Mouse (Mus musculus) adrenal gland, adult (tissue): ENCODE data around the gene Efnb2.

ENCODE experiments used
- DNase-seq, 2 experiments: peaks; one replicate each; pipeline ENCODE4 v3.0.0; 2022 to 2023; ENCODE audit warnings: low spot score in 1 of 2; ENCODE audit not compliant: inconsistent age in 2 of 2

Gene Efnb2

DNA sequence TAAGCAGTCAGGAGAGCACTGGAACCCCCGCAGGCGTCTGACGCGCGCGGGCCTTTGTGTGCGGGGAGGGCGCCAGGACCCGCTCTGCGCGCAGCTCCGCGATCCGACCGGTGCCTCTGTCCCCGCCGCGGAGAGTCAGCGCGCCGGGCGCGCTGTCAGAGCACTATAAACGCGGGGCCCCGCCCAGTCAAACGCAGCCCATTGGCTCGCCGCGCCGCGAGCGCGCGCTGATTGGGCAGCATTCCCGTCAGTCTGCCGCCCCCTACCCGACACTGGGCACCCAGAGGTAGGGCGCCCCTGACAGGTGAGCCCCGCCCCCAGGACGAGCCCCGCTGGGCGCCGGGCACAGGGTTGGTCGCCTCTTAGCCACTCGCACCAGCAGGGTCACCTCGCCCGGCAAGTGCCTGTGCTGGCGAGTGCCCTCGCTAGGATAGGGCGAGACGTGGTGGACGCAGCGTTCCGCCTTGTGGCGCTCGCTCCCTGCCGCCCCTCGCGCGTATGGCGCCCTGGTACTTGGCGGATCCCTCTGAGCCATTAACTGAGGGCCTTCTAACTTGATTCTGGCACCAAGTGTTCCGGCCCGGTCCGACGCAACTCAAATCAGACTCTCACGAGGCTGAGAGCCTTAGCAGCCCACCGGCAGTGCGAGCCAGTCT lies at the start of gene Efnb2:
Efnb2 (minus strand) TSS at position 140 of the 656 bp plus-strand sequence.
- peak; percentile 96 to 98 for DNase-seq

DNA sequence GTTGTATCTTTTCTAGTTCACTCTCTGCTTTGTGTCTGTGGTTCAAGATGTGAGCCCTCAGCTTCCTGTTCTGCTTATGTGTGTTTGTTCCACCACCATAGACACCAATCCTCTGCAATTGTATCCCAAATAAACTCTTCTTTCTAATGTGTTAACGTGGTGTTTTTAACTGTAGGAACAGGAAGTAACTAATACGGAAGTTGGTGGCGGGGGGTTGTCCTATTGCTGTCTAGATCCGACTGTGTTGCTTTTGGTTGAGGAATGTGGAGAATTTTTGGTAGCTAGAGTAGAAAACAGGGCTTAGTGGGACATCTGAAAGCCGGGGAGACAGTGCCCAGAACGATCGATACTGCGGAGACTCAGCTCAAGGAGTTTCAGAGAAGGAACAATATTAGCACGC lies 43.8 kb upstream of the Efnb2 start:
- DNase-seq, result no peak

DNA sequence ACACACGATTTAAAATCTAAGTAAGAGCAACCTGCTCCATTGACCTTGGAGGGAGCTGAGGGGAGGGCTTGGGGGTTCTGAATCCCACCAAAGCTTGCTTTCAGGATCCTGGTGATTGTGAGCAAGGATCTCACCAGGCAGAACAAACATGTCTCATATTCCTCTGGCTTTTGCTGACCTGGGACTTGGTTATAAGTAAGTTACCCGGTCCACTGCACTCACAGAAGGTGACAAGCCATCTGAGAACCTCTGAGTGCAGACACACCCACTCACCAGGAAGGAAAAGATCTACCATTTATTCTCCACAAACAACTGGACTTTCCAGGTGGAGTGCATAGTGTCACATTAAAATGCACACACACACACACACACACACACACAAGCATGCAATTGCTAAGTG lies 42.6 kb upstream of the Efnb2 start:
- DNase-seq, result no peak

DNA sequence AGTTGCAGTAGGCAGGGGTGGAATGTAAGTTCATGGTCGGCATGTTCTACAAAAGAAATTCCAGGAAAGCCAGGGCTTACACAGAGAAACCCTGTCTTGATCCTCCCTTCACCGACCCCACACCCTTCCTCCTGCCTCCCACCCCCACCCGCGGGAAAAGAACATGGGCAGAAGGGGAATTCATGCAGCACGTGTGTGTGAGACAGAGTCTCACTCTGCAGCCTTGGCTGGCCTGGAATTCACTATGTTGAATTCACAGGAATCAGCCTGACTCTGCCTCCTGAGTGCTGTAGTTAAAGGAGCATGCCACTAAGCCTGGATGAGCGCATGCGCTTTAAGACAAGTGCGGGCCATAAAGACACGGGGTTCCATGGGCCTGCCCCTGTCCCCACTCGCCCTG lies 39.8 kb upstream of the Efnb2 start:
- no peak for DNase-seq

DNA sequence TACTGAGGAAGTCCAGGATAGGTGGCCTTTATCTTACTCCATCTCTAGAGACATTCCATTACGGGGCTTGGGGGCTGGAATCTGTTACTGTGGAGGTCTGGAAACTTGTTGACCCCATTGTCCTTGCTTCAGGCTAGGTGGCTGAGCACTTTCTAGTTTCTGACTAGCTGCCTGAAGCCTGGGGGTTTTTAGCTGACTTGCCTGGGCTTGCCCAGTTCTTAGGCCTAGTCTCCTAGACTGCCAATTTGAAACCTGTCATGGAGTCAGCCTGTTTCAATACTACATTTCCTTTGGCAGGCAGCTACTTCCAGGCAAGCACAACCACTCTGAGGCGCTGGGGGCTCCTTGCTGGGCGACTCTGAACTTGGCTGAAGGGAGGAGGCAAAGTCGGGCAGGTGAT lies 39.2 kb upstream of the Efnb2 start:
- DNase-seq, result no peak

DNA sequence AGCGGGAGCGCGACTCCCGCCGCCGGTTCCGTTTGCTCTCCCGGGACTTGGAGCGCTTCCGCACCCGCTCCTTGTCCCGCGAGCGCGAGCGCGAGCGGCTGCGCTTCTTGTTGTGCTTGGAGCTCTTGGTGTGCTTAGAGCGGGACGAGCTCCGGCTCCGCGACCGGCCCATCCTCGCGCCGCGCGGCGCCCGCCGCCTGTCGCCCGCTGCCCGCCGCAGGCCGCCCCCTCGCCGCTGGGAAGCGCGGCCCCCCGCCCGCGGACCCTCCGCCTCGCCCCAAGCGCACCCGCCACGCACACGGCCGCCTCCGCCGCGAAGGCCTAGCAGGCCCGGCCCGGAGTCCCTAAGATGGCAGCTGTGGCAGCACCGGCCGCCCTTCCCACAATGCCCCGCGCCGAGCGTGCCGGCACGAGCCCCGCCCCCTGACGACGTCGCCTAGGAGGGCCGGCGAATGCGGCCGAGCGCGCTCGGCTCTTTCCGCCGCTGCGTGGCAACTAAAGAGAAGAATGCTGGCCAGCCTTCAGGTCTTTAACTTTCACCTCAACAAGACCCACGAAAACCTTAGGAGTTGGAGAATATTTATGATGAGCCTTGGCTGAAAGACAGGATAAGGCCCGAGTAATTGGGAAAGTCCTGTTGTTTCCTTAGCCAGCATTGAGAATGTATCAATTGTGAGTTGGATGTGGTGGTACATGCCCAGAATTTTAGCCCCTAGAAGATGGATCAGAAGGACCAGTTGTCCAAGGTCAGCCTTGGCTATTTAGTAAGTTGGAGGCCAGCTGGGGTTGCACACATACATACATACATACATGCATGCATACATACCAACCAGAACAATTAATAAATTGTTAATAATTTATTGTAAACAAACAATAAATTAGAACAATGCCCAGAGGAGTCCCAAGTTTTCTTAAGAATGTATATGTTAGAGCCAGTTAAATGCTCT lies 29.4 kb upstream of the Efnb2 start, which contains the start of gene Arglu1:
Arglu1 (minus strand) TSS at position 376 of the 947 bp plus-strand sequence.
- DNase-seq, result peak; percentile 96 to 99

DNA sequence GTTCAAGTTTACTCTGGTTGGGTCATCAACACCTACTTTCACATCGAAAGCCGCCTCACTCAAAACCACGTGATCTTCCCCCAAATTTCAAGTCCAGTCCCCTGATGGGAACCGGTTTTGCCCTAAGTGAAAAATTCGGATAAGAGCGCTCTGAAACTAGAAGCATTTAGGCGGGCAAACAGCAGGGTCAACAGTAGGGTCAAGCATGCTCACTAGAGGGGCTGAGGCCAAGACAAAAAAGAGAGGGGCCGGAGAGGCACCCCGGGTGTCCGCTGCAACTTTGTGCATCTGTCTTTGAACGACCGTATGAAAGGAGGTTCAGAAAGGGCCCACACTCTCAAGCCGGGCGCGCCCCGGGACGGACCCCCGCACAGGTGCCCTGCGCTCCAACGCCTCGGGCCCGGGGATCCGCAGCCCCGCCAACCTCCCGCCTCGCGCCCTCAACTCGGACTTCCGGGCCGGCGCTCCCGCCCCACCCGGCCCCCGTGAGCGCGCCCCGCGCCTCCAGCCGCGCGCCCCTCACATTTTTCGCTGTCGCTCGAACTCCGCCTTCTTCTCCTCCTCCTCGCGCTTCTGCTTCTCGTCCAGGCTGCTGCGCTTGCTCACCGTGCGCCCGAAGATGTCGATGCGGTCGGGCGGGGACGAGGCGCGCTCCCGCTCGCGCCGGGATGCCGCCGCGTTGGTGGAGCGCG lies 28.6 kb upstream of the Efnb2 start:
- DNase-seq, result peak; percentile 77 to 86

DNA sequence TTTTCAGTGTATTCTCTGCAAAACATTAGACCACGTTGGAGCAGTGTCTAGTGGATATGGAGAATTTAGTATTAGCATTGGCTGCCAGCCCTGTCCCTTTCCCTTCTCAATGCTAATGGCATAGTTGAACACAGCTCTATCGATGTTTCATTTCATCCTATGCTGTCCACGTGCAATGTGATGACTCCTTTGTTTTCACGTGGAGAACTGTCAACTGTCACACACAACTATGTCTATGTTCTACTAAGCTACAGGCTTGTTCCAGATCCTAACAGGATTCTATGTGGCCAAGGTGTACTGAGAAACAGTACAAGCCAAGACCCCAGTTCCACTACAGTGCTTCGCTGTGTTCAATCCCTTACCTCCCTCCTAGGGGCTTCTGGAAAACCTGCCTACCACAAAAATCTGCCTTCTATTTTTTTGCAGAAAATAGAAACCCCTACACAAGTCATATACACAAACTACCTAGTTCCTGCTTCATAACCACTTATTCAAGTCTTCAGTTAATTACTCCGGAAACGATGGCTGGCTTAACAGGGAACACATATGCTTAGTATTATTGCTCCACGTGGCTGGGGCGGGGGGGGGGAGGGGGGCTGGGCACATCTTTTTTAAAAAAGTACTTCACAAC lies 27.9 kb upstream of the Efnb2 start:
- DNase-seq, result no peak

DNA sequence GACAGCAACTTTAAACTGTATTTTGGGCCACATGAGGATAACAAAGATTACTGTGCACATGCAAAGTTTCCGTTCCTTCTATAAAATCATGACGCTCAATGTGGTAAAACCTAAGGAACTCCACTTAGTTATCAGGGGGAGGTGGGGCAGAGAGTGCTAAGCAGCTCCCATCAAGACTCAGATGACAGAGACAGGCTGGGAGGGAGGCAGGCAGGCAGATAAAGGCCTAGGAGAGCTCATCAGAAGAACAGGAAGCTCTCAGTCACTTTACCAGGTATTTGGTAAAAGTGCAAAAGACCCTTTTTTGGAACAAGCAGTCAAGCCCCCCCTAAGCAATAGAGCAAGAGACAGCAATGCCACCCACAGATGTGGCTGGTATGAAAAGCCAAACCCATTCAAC lies 24.5 kb upstream of the Efnb2 start:
- no peak for DNase-seq

DNA sequence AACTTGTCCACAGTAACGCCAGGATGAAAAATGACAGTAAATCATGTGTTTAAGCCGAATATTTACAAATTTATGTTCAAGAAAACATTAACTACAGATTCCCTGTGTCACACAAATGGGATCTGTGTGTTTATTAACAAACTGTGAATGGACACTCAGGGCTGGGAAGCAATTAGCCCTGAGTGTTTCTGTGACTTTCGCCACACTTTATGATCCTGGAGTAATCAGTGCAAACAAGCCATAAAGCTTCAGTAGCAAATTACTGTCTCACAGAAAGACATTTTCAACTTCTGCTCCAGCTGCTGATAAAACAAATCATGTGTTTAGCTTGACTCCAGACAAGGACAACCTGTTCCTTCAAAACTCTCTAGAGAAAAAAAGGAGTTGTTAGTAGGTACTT lies 21.7 kb upstream of the Efnb2 start:
- no peak for DNase-seq

DNA sequence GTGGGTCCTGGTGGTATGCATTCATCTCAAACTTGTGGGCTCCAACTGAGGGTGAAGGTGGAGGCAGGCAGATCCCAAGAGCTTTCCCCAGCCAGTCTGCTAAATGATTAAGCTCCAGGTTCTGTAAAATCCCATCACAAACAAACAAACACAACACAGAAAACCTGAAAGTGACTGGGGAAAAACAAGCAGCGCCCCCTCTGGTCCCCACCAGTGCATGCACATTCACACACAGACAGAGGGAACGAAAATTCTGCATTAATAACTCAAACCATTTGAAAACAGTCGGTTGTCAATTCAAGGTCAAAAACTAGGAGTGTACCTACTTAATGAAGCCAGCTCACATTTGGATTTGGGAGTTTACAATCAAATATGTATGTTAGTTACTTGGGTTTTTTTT lies 17.2 kb upstream of the Efnb2 start:
- no peak for DNase-seq

DNA sequence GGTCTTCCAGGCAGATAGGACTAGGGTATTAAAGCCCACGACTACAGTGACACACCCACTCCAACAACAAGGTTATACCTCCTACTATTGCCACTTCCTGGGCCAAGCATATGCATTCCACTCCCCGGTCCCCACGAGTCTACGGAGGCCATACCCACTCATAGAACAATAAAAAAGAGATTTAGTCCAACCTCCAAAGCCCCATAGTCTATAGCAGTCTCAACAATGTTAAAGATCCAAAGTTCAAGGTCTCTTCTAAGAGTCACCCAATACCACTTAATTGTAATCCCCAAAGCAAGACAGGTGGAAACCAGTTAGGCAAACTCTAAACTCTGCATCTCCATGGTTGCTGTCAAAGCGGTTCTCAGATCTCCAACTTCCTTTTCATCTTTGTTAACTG lies 13.8 kb upstream of the Efnb2 start:
- DNase-seq, result peak in 1 of 2 experiments; percentile 24

DNA sequence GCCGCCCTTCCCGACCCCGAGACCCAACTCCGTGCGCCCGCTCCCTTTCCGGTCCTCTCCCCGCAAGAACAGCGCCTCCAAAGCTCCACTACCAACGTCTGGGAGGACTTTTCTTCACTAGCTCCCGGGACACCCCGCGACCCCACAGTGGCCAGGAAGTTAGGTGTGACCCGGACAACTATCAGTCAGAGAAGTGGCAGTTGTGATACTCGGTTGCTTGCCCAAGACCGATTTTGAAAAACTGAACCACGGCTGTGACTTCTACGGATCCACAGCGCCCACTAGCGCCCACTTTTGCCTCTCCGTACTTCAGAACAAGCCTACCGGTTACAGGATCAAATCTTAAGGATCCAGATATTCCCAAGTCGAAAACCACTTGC lies 707 bp upstream of the Efnb2 start:
- DNase-seq, result peak; percentile 89 to 97

DNA sequence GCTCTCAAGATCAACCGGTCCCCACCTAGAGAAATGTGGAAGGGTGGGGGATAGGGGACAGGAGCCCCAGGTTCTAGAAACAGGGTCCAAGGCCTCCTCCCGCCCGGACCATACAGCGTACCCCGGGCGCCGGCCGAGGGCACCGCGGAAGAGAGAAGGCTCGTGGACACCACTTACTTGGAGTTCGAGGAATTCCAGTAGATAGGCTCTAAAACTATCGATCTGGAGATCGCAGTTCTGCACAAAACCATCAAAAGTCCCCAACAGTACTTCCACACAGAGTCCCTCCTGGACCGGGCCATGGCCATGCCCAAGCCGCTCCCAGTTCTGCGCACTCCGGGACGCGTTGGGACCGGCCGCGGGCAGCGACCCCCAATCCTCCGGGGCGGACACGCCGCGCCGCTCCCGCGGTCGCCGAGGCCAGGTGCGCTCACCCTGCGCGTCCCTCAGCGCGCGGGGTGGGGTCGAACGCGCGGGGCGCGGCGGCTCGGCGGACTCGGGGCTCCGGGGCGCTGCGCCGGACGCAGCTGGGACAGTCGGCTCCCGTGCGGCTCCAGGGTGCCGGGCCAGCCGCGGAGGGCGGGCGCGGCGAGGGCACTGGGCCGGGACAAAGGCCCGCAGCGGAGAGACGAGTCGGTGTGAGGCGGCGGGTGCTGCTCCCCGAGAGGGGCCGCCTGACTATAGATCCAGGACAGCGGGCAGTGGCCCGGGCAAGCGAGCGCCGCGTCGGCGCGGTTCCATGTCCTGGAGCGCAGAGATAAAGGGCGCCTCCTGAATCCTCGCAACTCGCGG lies 539 bp downstream of the Efnb2 start:
- DNase-seq, result no peak

DNA sequence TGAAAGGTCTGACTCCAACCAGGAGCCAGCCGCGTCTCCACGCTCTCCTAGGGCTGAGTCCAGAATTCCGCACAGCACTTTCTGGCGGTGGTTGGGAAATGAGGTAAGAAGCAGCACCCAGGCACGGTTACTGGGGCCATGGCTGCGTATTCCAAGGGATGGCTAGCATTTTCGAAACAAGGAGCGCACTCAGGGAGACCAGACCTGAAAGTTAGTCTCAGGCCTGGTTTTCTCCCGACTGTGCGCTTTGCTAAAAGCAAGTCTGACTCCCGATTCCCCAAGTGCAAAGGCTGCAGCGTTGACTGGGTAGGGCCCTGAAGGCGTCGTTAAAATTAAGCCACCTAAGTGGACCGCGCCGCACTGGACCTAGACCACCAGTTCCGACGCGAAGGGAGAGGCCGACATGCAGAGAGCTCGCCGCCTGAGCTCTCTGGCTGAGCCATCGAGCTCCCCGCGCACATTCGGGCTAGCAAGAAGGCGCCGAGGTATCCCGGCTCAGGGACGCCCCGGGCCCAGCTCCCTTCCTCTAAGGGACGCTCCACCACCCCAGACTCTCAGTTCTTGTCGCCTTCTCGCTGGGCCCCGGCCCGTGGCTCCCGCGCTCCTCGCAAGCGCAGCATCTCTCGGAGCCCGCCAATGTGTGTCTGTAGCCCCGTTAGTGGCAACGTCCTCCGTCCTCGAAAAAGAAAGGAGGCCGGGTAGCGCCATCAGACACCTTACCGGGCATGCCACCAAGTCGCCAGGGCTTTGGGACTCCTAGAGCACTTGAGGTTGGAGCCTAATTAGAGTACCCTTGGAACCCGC lies 1.3 kb downstream of the Efnb2 start:
- DNase-seq, result peak; percentile 28 to 71

DNA sequence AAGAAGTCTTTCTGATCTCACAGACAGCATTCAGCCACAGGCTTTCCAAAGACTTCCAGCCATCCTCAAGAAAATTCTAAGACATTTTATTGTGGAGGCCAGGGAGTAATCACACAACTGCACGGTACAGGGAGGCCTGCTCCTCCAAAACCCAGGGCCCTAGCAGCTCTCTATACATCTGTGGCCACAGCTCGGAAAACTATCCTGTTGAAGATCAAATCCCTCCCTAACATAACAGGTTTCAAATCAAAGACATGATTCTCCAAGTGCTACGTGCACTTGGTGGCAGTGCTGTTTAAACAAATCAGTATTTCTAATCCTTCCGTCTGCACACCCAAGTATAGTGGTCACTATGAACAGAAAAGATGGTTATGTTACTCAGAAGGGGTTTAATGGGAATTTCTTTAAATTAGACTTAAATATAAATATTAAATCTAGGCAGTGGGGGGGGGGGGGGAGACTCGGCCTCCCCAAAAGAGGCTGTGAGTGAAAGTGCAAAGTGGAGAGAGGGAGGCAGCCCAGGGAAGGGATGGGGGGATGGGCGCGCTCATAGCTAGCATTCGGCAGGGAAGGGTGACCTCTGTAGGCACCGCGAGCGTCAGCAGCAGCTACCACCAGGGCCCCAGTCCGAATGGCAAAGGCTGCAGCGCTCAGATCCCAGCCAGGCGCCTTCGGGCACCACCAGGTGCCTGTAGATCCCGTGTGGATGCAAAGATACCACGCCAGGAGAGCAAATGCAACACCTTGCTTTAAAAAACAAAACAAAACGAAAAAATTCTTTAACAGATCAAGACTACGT lies 2.4 kb downstream of the Efnb2 start:
- DNase-seq, result peak; percentile 85 to 90

DNA sequence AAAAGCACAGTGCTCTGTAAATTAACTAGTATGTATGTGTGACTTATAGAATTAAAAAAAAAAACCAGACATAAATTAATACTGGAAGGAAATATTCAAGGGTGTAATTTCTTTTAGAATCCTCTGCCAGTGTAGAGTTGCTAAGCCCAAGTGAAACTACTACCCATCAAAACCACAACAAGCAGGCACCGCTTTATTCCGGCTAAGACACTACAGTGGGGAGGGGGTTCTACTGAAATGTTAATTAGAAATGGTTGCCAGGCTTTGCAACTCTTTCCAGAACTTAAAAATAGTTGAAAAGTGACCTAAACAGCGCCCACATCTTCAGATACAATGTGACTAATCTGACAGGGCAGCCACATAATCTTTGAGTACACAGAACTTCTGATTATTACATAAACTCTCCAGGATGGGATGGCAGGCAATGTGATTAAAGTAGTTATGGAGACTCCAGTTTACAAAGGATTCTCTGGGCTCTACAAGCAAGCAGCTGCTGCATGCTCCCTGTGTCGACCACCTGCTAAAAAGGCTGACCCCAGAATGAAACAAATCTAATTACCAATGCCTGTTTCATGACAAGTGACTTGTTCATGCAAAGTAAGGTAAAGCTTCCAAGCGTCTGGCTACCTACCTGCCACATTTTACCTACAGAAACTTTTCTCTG lies 3.2 kb downstream of the Efnb2 start:
- DNase-seq, result no peak
